Mouse (Mus musculus) stomach, embryonic 14.5 days (tissue): ENCODE measurements around the gene Itpr1. TPM values are rescaled to one million over a fixed set of nuclear protein-coding genes. Genes with fewer than 3 reads are reported as not detected.
A peak's percentile ranks its signal among the peaks of the same experiment; 100 is the strongest.

Experiments
- ATAC-seq: fragments of 200-750 bp; cut with Nextera tagmentation; 2 replicates; pipeline ENCODE4 v1.8.0; 2017; ENCODE audit warnings: low read depth, moderate TSS enrichment; ENCODE audit not compliant: insufficient number of reproducible peaks, insufficient read depth, low FRiP score
- H3K27ac ChIP-seq: fragments of 300-500 bp; sonication (generic); 2 replicates; pipeline ENCODE4 v1.5.1; 2014; ENCODE audit warnings: mild to moderate bottlenecking, low read length, moderate library complexity, mixed read lengths
- H3K27me3 ChIP-seq: fragments of 300-500 bp; sonication (generic); 2 replicates; pipeline ENCODE4 v1.6.1; 2014; ENCODE audit warnings: low read length, control low read depth, mixed read lengths; ENCODE audit not compliant: control insufficient read depth, insufficient read depth
- H3K36me3 ChIP-seq: fragments of 300-500 bp; sonication (generic); 2 replicates; pipeline ENCODE4 v1.6.1; 2014; ENCODE audit warnings: mild to moderate bottlenecking, control low read depth, low read length, moderate library complexity, mixed read lengths; ENCODE audit not compliant: control insufficient read depth, insufficient read depth
- H3K4me1 ChIP-seq: fragments of 300-500 bp; sonication (generic); 2 replicates; pipeline ENCODE4 v1.6.1; 2014; ENCODE audit warnings: low read length, control low read depth, mixed read lengths; ENCODE audit not compliant: control insufficient read depth, insufficient read depth
- H3K4me2 ChIP-seq: fragments of 300-500 bp; sonication (generic); replicated peaks from 2 replicates; pipeline ENCODE4 v1.6.1; 2014; ENCODE audit warnings: low read depth, low read length, control low read depth
- H3K4me3 ChIP-seq: fragments of 300-500 bp; sonication (generic); 2 replicates; pipeline ENCODE4 v1.5.1; 2014; ENCODE audit warnings: low read depth, low read length, control low read depth
- H3K9ac ChIP-seq: fragments of 300-500 bp; sonication (generic); replicated peaks from 2 replicates; pipeline ENCODE4 v1.6.1; 2014; ENCODE audit warnings: low read depth, mild to moderate bottlenecking, control low read depth, low read length, moderate library complexity, mixed read lengths
- H3K9me3 ChIP-seq: fragments of 300-500 bp; sonication (generic); 2 replicates; pipeline ENCODE4 v1.6.1; 2016; ENCODE audit warnings: low read depth, low read length, control low read depth; ENCODE audit not compliant: control insufficient read depth
- WGBS: fragments of 180-500 bp; shearing (Covaris S2); extraction: QIAGEN DNeasy Blood & Tissue Kit; methylation state at CpG from one replicate; pipeline ENCODE4 v1.1.7; 2014; 5-methylcytosine and 5-hydroxymethylcytosine counted together
- polyA plus RNA-seq: library from polyadenylated mRNA; unstranded; fragments of >200 nt; fragmentation: Nextera tagmentation; extraction: Ambion mirVana; gene quantifications from 2 replicates; pipeline ENCODE4 v1.2.1, GENCODE M21; 2014

The Itpr1 gene
- polyA plus RNA-seq, 1 experiment from 2014 or later: 13.5 TPM

DNA sequence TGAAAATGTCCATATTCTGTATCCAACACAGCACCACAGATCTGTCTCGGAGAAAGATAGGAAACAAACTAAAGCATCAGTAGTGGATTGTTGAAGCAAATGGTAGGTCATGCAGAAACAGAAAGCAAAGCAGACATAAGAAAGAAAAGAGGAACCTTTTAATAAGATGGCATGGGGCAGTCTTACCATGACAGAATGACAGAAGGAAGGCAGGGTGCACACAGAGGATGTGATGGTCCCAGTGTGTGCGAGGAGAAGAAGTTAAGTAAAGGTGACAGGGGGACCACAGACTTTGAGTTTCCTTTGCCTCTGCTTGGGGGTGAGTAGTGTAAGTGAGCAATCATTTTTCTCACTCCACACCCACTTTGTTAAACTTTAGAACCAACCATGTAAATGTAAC lies 33.8 kb upstream of the Itpr1 start:
- Histone ChIP-seq H3K36me3 (no peaks in the 10 kb centered on the region; the same call in 1 of the 2 replicates), H3K4me1 (no peaks in the 10 kb centered on the region), H3K4me2 (no peak overlapping the region), H3K9ac (no peak overlapping the region), H3K27ac (no peak overlapping the region), H3K9me3 (no peaks in the 10 kb centered on the region), H3K27me3 (no peaks in the 10 kb centered on the region), H3K4me3 (no peak overlapping the region)
- no peak for ATAC-seq
- WGBS: 88% methylated on average over 2 of the region's 2 CpGs

DNA sequence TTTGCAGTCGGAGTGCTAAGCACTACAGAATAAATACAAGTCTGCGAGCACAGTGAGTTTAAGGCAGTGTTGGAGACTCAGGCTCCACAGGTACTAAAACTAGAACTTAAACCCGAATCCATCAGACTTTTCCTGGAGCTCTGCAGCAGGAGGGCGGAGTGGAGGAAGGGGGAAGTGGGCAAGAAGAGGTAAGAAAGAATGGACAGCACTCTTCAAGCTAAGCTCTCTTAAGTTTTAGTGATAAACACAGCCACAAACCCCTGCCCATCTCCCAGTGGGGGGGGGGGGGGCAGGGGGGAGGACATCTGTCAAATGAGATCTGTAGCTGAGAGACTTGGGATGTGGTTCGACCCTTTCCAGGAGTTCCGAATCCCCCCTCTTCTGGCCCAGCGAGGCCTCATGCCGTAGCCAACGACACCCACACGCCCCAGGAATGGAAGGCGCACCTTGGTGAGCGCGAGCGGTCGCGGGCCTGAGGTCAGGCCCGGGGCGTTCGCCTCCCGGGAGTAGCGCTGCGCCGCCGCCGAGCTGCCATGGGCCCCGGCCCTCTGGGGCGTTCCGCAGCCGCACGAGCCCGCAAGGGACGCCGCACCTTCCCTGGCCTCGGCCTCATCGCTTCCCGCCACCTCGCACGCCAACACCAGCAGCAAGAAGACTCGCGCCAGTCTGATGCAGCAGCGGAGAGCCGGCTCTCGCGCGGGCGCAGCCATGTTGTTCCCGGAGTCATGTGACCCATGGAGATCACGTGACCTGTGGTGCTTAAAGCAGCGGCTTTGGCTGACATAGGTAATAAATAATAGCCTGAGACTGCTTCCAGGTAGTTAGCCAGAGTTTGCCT lies 27.8 kb upstream of the Itpr1 start, which contains the start of gene Sumf1:
Gene Sumf1, minus strand, starts transcription at position 736 of the 838 bp plus-strand sequence.
- H3K27me3 ChIP-seq: no peaks in the 10 kb centered on the region
- H3K27ac ChIP-seq: no peak within 1 kb of the TSS
- peak; percentile 88 for ATAC-seq
- 5% methylated on average over 49 of the region's 49 CpGs for WGBS
- H3K4me3 ChIP-seq: peak within 1 kb of the TSS; percentile 85
- peaks cover 3% of the 10 kb centered on the region; the same call in 1 of the 2 replicates for H3K4me1 ChIP-seq
- H3K9ac ChIP-seq: peak within 1 kb of the TSS; percentile 66
- no peaks in the 10 kb centered on the region for H3K36me3 ChIP-seq
- H3K4me2 ChIP-seq: peak within 1 kb of the TSS; percentile 94
- no peaks in the 10 kb centered on the region for H3K9me3 ChIP-seq

DNA sequence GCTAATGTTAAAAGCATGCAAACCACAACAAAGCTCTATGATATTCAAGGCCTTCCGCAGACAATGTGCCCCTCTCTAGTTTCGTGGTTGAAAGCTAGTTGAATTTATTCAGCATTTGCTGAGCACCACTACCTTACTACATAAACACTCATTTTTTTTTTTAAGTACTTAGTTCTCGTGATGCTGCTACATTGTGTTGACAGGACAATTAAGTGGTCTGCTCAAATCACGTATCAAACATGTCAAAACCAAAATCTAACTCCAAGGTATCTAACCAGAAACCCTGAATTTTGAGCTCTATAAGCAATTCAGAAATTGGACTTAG lies 27.2 kb upstream of the Itpr1 start:
- Histone ChIP-seq H3K4me2 (peak overlapping the region; percentile 94), H3K4me1 (peaks cover 3% of the 10 kb centered on the region; the same call in 1 of the 2 replicates), H3K9me3 (no peaks in the 10 kb centered on the region), H3K4me3 (peak overlapping the region; percentile 85), H3K9ac (peak overlapping the region; percentile 66; the same call in 1 of the 2 replicates), H3K36me3 (no peaks in the 10 kb centered on the region), H3K27ac (no peak overlapping the region), H3K27me3 (no peaks in the 10 kb centered on the region)
- WGBS: 12% methylated on average over 4 of the region's 4 CpGs
- ATAC-seq: no peak

DNA sequence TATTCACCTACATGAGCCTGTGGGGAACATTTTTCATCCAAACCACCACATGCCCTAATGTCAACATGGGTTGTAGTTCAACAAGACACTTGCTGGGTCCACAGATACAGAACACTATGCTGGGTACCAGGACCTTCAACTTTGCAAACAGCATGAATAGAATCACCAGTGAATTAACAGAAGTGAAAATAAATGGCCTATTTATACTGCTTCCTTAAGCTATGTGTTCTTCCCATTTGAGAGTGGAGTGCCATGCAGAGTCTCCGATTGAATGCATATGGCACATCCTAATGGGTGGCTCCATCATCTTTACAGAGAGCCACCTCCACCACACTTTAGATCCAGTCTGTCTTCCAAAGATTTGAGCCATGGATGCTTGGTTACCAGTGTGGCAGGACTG lies 22.2 kb upstream of the Itpr1 start:
- Histone ChIP-seq H3K4me1 (no peaks in the 10 kb centered on the region), H3K27me3 (no peaks in the 10 kb centered on the region), H3K4me3 (no peak overlapping the region), H3K36me3 (no peaks in the 10 kb centered on the region), H3K9me3 (no peaks in the 10 kb centered on the region), H3K9ac (no peak overlapping the region), H3K27ac (no peak overlapping the region), H3K4me2 (no peak overlapping the region)
- WGBS: 100% methylated on average over 1 of the region's 1 CpGs
- no peak for ATAC-seq

DNA sequence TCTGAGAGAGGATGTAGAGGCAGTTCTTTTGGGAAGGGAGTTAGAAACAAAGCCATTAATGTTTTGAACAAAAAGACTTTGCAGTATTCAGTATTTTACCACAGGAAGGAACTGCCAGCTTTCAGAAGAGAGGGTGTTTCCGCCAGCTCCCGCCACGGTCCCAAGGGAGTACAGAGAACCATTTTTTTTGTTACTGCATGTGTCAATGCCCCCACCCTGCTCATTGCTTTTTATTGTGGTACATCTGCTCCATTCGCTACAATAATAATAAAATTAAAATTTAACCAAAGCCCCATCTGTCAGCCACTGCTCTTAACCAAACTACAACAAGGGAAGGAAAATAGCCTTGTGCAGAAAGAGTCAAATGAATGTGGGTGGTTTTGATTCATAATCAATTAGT lies 20.3 kb upstream of the Itpr1 start:
- 71% methylated on average over 4 of the region's 4 CpGs for WGBS
- H3K4me3 ChIP-seq: no peak overlapping the region
- ATAC-seq: no peak

DNA sequence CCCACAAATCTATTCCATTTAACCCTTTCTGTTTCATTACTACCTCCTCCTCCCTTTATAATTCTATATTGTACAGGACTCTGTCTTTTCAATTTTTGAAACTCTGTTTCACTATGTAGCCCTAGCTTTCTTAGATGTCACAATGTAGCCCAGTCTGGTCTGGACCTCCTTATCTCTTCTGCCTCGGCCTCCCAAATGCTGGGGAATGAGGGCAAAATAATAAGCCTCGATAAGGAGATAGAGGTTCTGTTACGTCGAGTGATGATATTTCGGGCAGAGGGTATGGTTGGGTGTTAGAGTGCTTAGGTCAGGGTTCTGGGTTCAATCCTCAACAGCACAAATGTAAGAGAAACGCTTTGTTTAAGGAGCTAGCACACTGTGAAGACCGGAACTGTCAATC lies 16.2 kb upstream of the Itpr1 start:
- no peak overlapping the region for H3K9ac ChIP-seq
- ATAC-seq: no peak
- H3K27ac ChIP-seq: no peak overlapping the region
- no peak overlapping the region for H3K4me2 ChIP-seq
- no peaks in the 10 kb centered on the region for H3K36me3 ChIP-seq
- no peaks in the 10 kb centered on the region for H3K27me3 ChIP-seq
- no peaks in the 10 kb centered on the region for H3K9me3 ChIP-seq
- no peaks in the 10 kb centered on the region for H3K4me1 ChIP-seq
- 74% methylated on average over 7 of the region's 7 CpGs for WGBS
- no peak overlapping the region for H3K4me3 ChIP-seq

More for the DNA sequence above, 20.3 kb upstream of the Itpr1 start:
- Histone ChIP-seq H3K27ac (no peak overlapping the region), H3K4me1 (no peaks in the 10 kb centered on the region), H3K4me2 (no peak overlapping the region), H3K27me3 (no peaks in the 10 kb centered on the region), H3K36me3 (no peaks in the 10 kb centered on the region), H3K9me3 (no peaks in the 10 kb centered on the region), H3K9ac (no peak overlapping the region)

DNA sequence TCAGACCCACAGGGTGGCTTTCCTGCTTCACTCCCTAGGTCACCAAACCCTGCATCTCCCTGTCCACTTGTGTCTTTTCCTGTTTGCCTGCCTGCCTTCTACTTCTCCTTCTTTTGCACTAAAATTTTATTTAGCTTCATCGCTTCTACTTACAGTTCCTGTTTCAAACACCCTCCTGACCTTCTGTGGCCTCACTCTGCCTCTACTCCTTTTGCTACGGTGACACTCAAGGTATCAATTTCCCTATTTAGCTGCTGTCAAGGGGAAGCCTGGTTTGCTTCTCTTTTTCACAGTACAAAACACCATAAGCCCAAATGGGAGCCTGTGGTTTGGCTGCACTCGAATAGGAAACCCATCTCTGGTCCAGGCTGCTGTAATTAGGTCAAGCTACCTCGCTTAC lies 15.8 kb upstream of the Itpr1 start:
- Histone ChIP-seq H3K4me3 (no peak overlapping the region), H3K9me3 (no peaks in the 10 kb centered on the region), H3K4me1 (no peaks in the 10 kb centered on the region), H3K27me3 (no peaks in the 10 kb centered on the region), H3K9ac (no peak overlapping the region), H3K36me3 (no peaks in the 10 kb centered on the region), H3K27ac (no peak overlapping the region), H3K4me2 (no peak overlapping the region)
- ATAC-seq: no peak
- WGBS: 41% methylated on average over 4 of the region's 4 CpGs

DNA sequence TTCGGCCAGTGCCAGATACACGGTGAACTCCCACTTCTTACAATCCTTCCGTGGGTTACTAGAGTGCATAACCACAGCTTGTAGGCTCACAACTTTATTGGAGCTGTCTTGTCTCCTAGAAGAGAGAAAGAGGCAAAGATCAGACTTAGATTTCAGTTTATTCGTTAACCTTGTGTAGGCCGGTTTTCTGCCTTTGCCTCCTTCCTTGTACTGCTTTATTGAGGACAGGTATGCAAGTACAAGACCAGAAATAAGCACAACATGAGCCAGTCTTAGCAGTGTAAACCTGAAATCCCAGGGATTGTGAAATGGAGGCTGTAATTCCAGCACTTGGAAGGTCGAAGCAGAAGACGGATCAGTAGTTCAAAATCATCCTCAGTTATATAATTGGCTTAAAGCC lies 14.6 kb upstream of the Itpr1 start:
- Histone ChIP-seq H3K9ac (no peak overlapping the region), H3K4me2 (no peak overlapping the region), H3K27ac (no peak overlapping the region), H3K4me3 (no peak overlapping the region), H3K27me3 (no peaks in the 10 kb centered on the region), H3K9me3 (no peaks in the 10 kb centered on the region), H3K4me1 (no peaks in the 10 kb centered on the region), H3K36me3 (no peaks in the 10 kb centered on the region)
- WGBS: 89% methylated on average over 7 of the region's 7 CpGs
- no peak for ATAC-seq

DNA sequence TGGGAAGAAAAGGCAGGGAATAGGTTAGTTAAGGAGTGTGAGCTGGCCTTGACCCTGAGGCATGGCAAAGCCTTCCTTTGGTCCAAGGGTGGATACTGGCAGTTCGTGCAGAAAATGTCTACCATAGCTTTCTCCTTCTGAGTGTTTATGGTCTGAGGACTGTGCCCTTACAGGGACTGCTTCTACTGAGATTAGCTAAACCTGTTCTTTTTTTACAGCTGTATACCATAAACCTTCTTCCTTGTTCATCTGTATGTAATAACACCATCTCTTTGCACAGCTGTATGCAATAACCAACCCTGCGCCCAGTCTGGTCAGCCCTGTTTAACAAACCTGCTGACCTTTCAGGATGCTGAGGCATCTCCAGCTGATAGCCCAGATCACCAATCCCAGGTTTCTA lies 8.6 kb upstream of the Itpr1 start:
- no peak overlapping the region for H3K4me3 ChIP-seq
- no peaks in the 10 kb centered on the region for H3K27me3 ChIP-seq
- ATAC-seq: no peak
- WGBS: 86% methylated on average over 2 of the region's 2 CpGs
- H3K9me3 ChIP-seq: no peaks in the 10 kb centered on the region
- no peak overlapping the region for H3K9ac ChIP-seq
- H3K27ac ChIP-seq: no peak overlapping the region
- H3K4me1 ChIP-seq: no peaks in the 10 kb centered on the region
- no peak overlapping the region for H3K4me2 ChIP-seq
- no peaks in the 10 kb centered on the region for H3K36me3 ChIP-seq
